Mouse (Mus musculus) urinary bladder, adult 2 months (tissue): ENCODE data around the gene Sla2. TPM values are rescaled to one million over a fixed set of nuclear protein-coding genes. Genes with fewer than 3 reads are reported as not detected.
"Not testable (repeated sequence)": the region's sequence is repeated elsewhere in the genome, so short reads cannot be mapped to it uniquely, and the experiment has no call there.

Experiments used
- DNase-seq: peaks from one replicate; pipeline ENCODE4 v3.0.0; 2022; ENCODE audit warnings: low spot score
- polyA plus RNA-seq: library from polyadenylated mRNA; depleted of rRNA; stranded (reverse); fragments of >200 nt; gene quantifications from 2 replicates; pipeline ENCODE4 v1.2.3, GENCODE M21; 2012

Sla2 gene
- polyA plus RNA-seq, 1 experiment, result 0.28 TPM

DNA sequence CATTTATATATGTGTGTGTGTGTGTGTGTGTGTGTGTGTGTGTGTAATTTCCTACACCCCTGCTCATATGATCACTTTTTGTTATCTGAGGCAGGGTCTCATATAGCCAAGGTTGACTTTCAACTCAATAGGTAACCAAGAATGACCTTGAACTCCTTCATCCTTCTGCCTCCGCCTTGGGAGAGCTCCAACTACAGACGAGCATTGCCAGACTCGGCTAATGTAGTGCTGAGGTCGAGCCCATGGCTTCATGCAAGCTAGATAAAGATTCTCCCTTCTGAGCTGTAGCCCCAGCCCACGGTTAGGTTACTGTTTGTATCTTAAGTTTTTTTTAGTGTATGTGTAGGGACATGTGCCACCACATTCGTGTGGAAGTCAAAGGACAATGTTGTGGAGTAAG is 14.9 kb upstream of the Sla2 start:
- no peak for DNase-seq

DNA sequence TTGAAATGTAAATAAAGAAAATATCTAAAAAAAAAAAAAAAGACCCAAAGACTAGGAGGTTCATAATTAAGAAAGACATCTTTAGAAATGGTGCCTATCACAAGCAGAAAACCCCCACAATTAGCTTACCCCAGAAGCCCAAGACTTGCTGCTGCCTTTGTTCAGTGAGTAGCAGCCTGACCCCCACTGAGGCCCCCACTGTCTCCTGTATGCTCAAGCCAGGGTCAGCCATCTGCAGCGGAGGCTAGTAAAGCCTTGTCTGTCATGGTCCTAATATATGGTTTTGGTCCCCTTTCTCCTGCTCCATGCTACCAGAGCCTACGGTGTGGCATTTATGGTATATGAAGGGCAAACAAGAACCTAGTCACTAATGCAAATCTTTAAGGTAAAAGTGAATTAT is 14.4 kb upstream of the Sla2 start:
- DNase-seq, result no peak

DNA sequence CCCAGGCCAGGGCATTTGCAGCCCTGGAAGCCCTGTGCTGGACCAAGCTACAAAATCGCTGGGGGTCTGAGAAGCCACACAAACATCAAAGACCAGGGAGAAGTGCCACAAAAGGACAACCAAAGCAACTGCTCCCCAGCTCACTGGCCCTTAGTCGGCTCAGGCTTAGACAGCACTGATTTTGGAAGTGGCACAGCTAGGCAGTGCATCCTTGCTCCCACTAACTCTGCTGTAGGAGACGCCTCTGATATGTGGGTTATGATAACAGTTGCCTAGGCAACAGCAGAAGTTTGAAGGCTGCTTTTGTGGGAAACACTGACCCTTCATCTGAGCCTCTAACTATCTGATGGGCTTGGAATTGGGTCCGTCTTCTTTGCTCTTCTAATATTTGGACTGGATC is 12.2 kb upstream of the Sla2 start:
- no peak for DNase-seq

- DNase-seq, result no peak
Measured at GRCm38 (mm10) chr2:156898374-156898773, 11.4 kb upstream of the Sla2 start.

DNA sequence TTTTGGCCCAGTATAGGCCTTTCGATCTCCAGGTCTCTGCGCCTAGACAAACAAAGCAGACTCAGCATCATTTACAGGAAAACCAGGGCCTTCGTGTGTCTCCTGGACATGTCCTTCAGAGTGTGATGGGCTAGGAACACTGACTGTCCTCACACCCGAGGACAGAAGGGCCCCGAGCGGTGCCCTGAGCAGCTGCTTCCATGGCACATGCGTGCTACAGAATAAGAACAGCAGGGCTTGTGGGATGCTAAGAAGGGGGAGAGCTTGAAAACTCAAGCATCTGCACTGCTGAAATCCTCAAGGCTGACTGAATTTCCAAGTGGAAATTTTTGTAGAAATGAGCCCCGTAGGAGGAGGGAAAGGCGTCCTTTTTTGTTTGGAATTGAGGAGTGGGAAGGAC is 10.0 kb upstream of the Sla2 start:
- no peak for DNase-seq

DNA sequence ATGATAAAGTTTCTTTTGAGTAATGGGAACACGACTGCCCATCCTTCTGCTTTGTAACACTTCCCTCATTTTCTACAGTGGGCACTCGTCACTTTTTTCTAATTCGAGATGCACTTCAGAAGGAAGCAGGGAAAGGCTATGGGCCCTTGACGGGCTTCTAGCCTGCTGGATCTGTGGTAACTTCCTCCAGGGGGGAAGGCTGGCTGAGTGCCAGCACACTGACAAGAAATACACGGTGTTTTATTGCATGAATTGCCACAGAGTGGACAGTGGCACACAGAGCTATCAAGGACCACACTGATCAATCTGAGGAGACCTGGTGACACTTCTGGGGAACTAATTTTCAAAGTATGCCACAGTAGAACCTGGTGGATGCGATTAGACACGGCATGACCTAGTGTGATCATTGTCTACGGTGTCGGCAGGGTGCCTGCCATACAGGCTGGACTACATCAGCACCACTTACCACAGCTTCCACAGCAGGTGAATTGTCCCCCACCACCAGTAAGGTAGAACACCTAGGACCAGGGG is 9.5 kb upstream of the Sla2 start:
- DNase-seq, result no peak

GRCm38 (mm10) chr2:156894496-156895265 is 7.7 kb upstream of the Sla2 start:
- no peak for DNase-seq

GRCm38 (mm10) chr2:156892821-156893220 is 5.8 kb upstream of the Sla2 start:
- DNase-seq, result no peak

GRCm38 (mm10) chr2:156892240-156892639 is 5.2 kb upstream of the Sla2 start:
- no peak for DNase-seq

DNA sequence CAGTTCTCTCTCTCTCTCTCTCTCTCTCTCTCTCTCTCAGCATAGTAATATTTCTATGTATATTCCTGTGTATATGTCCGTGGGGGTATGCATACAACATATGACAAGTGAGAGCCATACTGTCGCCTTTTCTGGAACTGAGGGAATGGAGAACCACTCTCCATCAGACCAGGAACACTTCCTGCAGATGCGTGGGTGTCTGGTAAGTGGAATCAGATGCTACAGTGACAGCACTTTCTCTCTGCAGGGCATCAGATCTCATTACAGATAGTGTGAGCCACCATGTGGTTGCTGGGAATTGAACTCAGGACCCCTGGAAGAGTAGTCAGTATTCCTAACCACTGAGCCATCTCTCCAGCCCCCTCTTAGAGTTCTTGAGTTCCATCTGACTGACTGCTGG is 1.5 kb upstream of the Sla2 start:
- DNase-seq, result no peak

DNA sequence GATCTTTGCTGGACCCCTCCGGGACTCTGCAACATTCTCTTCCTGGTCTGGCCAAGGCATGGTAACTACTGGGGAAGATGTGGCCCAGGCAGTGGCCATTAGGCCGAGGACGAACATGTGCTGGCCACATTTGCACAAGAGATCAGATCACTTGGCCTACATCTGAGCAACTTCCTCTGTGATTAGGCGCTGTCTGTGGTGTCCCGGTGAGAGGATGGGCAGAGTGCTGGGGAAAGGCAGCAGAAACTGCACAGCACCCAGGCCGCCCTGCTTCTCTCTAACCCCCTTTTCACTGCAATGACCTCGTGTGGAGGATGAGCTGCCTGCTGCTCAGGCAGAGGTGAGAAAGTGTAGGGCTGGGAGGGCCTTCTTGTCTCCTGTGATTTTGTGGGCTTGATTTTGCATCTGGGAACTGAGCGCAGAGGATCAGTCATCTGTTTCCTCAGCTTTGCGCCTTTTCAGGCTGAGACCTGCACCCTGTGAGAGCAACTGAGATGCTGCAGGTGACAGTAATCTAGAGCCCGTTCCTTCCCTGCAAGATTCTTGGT is 834 bp downstream of the Sla2 start:
- DNase-seq, result no peak

- not testable (repeated sequence) for DNase-seq
Measured at GRCm38 (mm10) chr2:156885666-156886065, 1.3 kb downstream of the Sla2 start.

GRCm38 (mm10) chr2:156884396-156885211 is 2.4 kb downstream of the Sla2 start:
- DNase-seq, result no peak

DNA sequence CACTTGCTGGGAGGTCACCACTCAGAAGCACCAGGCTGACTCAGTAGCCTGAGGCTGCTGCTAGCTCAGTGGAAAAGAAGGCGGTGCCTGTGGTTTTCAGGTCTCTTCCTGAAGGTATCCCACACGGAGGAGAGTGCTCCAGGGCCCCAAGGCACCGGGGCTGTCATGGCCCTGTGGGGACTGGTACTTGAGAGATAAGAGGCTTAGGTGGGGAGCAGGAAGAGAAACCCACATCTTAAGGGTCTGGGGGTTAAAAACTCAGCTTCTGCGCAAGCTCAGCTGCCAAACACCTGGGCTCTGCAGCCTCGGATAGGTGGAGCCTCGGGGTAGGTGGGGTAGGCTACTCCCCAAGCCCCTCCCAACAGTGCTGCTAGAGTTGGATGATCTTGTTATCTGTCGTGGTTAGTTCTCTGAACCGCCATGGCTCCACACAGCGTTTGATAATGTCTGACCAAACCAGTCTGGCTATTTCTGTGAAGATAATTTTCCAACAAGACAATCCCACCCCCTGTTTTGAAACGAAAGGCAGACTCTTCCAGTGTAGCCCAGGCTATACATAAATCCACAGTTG is 4.5 kb downstream of the Sla2 start:
- DNase-seq, result no peak

- DNase-seq, result no peak
Measured at GRCm38 (mm10) chr2:156879541-156879940, 7.5 kb downstream of the Sla2 start.

DNA sequence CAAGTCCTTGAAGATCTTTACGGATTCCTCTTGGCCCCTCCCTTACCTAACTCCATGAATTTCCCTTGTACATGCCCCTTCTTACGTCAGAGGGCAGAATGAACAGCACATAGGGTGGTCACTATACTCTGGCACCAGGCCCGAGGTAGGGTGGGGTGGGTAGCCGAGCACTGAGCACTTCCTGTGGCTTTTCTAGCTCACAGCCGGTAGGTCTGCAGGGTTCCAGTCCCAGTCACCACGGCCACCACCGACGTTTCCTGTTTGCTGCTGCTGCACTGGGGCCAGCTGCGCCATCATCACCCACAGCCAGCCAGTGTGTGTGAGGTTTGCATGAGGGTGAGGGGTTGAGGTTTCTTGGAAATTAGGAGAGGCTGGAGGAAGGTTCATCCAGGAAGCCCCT is 9.3 kb downstream of the Sla2 start:
- DNase-seq, result no peak

GRCm38 (mm10) chr2:156874760-156875510 is 12.1 kb downstream of the Sla2 start:
- DNase-seq, result no peak

DNA sequence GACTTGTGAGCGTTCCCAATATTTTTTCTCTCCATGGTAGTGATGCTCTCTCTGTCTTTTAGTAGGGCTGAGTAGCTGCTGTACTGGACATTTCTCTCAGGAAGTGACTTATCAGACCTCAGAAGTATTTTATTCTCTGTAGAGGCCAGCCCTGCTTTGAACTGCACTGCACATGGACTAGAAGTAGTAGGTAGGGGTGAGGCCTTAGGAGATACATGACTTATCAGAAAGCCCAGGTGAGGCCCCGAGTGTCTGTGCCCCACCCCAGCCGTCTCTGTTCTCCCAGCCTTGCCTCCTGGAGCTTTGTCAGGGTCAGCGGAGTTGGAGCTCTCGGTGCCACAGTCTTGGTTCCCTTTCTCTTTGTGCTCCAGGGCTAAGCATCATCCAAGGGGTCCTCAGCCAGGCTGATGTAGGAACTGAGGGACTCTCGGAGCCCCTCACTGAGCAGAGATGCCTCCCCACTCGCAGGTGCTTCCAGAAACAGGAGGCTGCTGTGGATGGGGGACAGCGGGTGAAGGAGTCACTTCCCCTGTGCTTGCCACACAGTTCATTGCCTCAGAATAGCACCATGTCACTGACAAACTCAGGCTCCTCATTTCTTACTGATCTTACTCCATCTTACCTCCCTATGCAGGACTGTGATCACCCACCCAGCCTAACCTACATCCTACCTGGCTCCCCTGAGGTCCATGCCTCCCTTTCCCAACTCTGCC is 12.8 kb downstream of the Sla2 start:
- DNase-seq, result no peak

DNA sequence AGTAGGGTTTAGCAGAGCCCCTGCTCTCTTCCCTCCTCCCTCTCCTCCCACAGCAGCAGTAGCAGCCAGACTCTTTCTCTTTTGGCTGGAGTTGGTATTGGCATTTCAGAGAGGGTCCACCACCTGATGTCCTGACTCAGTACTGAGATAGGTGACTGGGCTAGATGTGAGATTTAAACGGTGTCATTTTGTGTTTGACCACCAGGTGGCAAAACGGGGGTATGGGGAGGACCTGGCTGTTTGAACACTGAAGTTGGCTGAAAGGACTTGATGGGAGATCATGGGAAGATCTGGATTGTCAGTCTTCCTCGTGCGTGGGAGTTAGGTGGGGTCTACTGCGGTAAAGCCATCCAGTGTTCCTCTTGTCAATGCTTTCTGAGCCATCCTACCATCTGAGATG is 13.4 kb downstream of the Sla2 start:
- DNase-seq, result no peak

DNA sequence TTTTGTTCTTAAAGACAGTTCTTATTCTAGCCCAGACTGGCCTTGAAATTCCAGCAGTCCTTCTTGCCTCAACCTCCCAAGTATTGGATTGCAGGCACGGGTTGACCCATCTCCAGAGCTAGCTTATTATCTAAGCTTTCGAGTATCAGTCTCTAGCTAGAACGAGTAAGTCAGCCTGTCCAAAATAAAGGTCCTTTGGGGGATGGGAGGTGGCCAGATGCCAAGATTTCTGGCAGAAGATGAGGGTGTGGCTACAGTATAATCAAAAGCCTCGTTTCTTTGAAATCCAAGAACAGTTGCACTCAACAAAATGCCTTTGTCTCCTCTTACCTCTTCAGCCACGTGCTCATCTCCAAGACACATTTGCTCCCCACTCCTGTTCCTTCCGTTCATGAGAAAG is 16.5 kb downstream of the Sla2 start:
- DNase-seq, result no peak

DNA sequence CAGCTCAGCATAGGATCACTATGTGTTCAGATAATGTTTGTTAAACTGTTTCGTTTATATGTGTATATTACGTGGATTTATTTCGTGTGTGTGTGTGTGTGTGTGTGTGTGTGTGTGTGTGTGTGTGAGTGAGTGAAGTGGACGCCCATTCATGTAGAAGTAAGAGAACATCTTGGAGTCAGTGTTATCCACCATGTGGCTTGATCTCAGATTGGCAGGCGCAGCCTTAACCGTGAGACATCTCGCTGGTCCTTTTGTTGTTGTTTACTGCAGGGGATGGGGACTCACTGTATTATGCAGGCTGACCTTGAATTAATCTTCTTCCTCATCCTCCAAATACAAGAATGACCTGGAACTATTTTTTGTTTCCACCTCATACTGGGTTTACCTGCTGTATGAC is 17.4 kb downstream of the Sla2 start:
- DNase-seq, result no peak
